Mouse (Mus musculus) CH12.LX (cell line): ENCODE results near the gene Prkag3. TPM values are rescaled to one million over a fixed set of nuclear protein-coding genes. Genes with fewer than 3 reads are reported as not detected.

Experiments used
- DNase-seq: peaks from one replicate; pipeline ENCODE4 v3.0.0-alpha.2; 2013; ENCODE audit errors: extremely low read depth
- H3K27ac ChIP-seq: 2 replicates; pipeline ENCODE4 v1.5.1; 2012; ENCODE audit warnings: low read depth, mild to moderate bottlenecking, control low read depth, moderate library complexity; ENCODE audit not compliant: insufficient read depth
- H3K27me3 ChIP-seq: replicated peaks from 2 replicates; pipeline ENCODE3; 2012; ENCODE audit warnings: inconsistent platforms
- H3K36me3 ChIP-seq, 2 experiments: replicated peaks in 1 of 2; 2 replicates each; pipeline versions ENCODE3 to v1.6.1; 2012; ENCODE audit warnings: inconsistent platforms in 1 of 2, low read length in 1 of 2, mild to moderate bottlenecking in 1 of 2, mixed read lengths in 1 of 2, moderate library complexity in 1 of 2; ENCODE audit not compliant: control insufficient read depth in 1 of 2, insufficient read depth in 1 of 2
- H3K4me1 ChIP-seq, 2 experiments: 2 replicates each; pipeline ENCODE4 v1.6.1; 2012; ENCODE audit warnings: inconsistent platforms in 1 of 2, moderate library complexity in 1 of 2; ENCODE audit not compliant: insufficient read depth in 2 of 2, control insufficient read depth in 1 of 2
- H3K4me2 ChIP-seq: 2 replicates; pipeline ENCODE4 v1.6.1; 2012; ENCODE audit warnings: low read depth, mild to moderate bottlenecking, control low read depth; ENCODE audit not compliant: poor library complexity, insufficient read depth, severe bottlenecking
- H3K4me3 ChIP-seq, 3 experiments: fragments of 150-350 bp in 1 of 3; sonication (generic) in 1 of 3; replicated peaks in 1 of 3; 2 replicates each; pipeline versions ENCODE3 to v1.5.1; 2011 to 2012; ENCODE audit warnings: low read depth in 2 of 3, low read length in 2 of 3, mild to moderate bottlenecking in 2 of 3, moderate library complexity in 2 of 3, control low read depth in 1 of 3, improper control_type of control experiment in 1 of 3, inconsistent platforms in 1 of 3, mixed read lengths in 1 of 3; ENCODE audit not compliant: poor library complexity in 1 of 3
- H3K79me2 ChIP-seq: replicated peaks from 2 replicates; pipeline ENCODE4 v1.6.1; 2012; ENCODE audit warnings: mild to moderate bottlenecking, moderate library complexity; ENCODE audit not compliant: control insufficient read depth, poor library complexity, insufficient read depth, severe bottlenecking; ENCODE audit errors: extremely low read depth
- H3K9ac ChIP-seq: 2 replicates; pipeline ENCODE4 v1.6.1; 2012; ENCODE audit warnings: low read depth, mild to moderate bottlenecking, control low read depth, moderate library complexity; ENCODE audit not compliant: insufficient read depth
- H3K9me3 ChIP-seq: replicated peaks from 2 replicates; pipeline ENCODE3; 2012; ENCODE audit warnings: low read length, inconsistent platforms, mixed read lengths
- BHLHE40 ChIP-seq: IDR thresholded peaks from 2 replicates; pipeline ENCODE4 v1.6.1; 2011; ENCODE audit warnings: mild to moderate bottlenecking, low read depth, low read length, improper control_type of control experiment
- CHD2 ChIP-seq: IDR thresholded peaks from 2 replicates; pipeline ENCODE4 v1.6.1; 2011; ENCODE audit warnings: low read length, improper control_type of control experiment
- ELF1 ChIP-seq: IDR thresholded peaks from 2 replicates; pipeline ENCODE4 v1.6.1; 2014; ENCODE audit warnings: low read depth, mild to moderate bottlenecking, inconsistent platforms, low read length, improper control_type of control experiment
- EP300 ChIP-seq: IDR thresholded peaks from 2 replicates; pipeline ENCODE4 v1.6.1; 2011; ENCODE audit warnings: low read length, improper control_type of control experiment
- ETS1 ChIP-seq: conservative IDR thresholded peaks from 2 replicates; pipeline ENCODE4 v1.6.1; 2012; ENCODE audit warnings: low read depth, mild to moderate bottlenecking, inconsistent platforms, low read length, improper control_type of control experiment, moderate library complexity
- JUND ChIP-seq: conservative IDR thresholded peaks from 2 replicates; pipeline ENCODE4 v1.6.1; 2011; ENCODE audit warnings: low read depth, low read length, improper control_type of control experiment
- MAFK ChIP-seq: IDR thresholded peaks from 2 replicates; pipeline ENCODE4 v1.6.1; 2011; ENCODE audit warnings: low read length, improper control_type of control experiment; ENCODE audit not compliant: insufficient replicate concordance
- MAZ ChIP-seq: IDR thresholded peaks from 2 replicates; pipeline ENCODE4 v1.6.1; 2012; ENCODE audit warnings: low read depth, mild to moderate bottlenecking, inconsistent platforms, low read length, improper control_type of control experiment, moderate library complexity
- MEF2A ChIP-seq: IDR thresholded peaks from 2 replicates; pipeline ENCODE4 v1.6.1; 2014; ENCODE audit warnings: low read depth, mild to moderate bottlenecking, inconsistent platforms, low read length, improper control_type of control experiment, borderline replicate concordance
- MYC ChIP-seq: IDR thresholded peaks from 2 replicates; pipeline ENCODE4 v1.6.1; 2011; ENCODE audit warnings: low read depth, mild to moderate bottlenecking, improper control_type of control experiment, low read length
- PAX5 ChIP-seq: IDR thresholded peaks from 2 replicates; pipeline ENCODE4 v1.6.1; 2012; ENCODE audit warnings: low read length, inconsistent platforms, mixed read lengths
- POLR2A ChIP-seq: IDR thresholded peaks from 2 replicates; pipeline ENCODE4 v1.6.1; 2011; ENCODE audit warnings: low read depth, mild to moderate bottlenecking, improper control_type of control experiment, low read length
- POLR2AphosphoS2 ChIP-seq: IDR thresholded peaks from 2 replicates; pipeline ENCODE4 v1.6.1; 2011; ENCODE audit warnings: low read depth, low read length, improper control_type of control experiment
- RAD21 ChIP-seq: IDR thresholded peaks from 2 replicates; pipeline ENCODE4 v1.6.1; 2011; ENCODE audit warnings: low read depth, mild to moderate bottlenecking, low read length, improper control_type of control experiment, moderate library complexity
- RCOR1 ChIP-seq: conservative IDR thresholded peaks from 2 replicates; pipeline ENCODE4 v1.6.1; 2012; ENCODE audit warnings: low read depth, mild to moderate bottlenecking, inconsistent platforms, low read length, improper control_type of control experiment
- SMC3 ChIP-seq: IDR thresholded peaks from 2 replicates; pipeline ENCODE4 v1.6.1; 2011; ENCODE audit warnings: low read depth, low read length, improper control_type of control experiment
- TBP ChIP-seq: conservative IDR thresholded peaks from 2 replicates; pipeline ENCODE4 v1.6.1; 2011; ENCODE audit warnings: low read depth, low read length, improper control_type of control experiment
- TCF12 ChIP-seq: IDR thresholded peaks from 2 replicates; pipeline ENCODE4 v1.6.1; 2014; ENCODE audit warnings: low read depth, mild to moderate bottlenecking, inconsistent platforms, low read length, improper control_type of control experiment
- USF1 ChIP-seq: IDR thresholded peaks from 2 replicates; pipeline ENCODE4 v1.6.1; 2014; ENCODE audit warnings: low read depth, mild to moderate bottlenecking, inconsistent platforms, low read length, improper control_type of control experiment
- ZKSCAN1 ChIP-seq: IDR thresholded peaks from 2 replicates; pipeline ENCODE4 v1.6.1; 2012; ENCODE audit warnings: low read depth, inconsistent platforms, low read length, improper control_type of control experiment, borderline replicate concordance
- ZMIZ1 ChIP-seq: IDR thresholded peaks from 2 replicates; pipeline ENCODE4 v1.6.1; 2012; ENCODE audit warnings: low read depth, mild to moderate bottlenecking, inconsistent platforms, low read length, improper control_type of control experiment
- dilution Hi-C: fragments of 300-500 bp; cut with MboI; formaldehyde crosslinking; loops from 2 replicates; pipeline ENCODE4 v1.14.3; 2020; ENCODE audit warnings: low sequenced_read_pairs; ENCODE audit not compliant: extremely low pct_unique_long_range_greater_than_20kb, extremely low pct_ligation_motif_present
- in situ Hi-C: fragments of 300-500 bp; cut with MboI; formaldehyde crosslinking; loops from 3 replicates; pipeline ENCODE4 v1.14.3; 2019; ENCODE audit warnings: low sequenced_read_pairs, low pct_ligation_motif_present, low pct_unique_long_range_greater_than_20kb, mixed read lengths
- polyA plus RNA-seq: library from polyadenylated mRNA; unstranded; fragments of >175 nt; gene quantifications from 2 replicates; pipeline ENCODE4 v1.2.1, GENCODE M21; 2012; ENCODE audit warnings: low read depth; ENCODE audit not compliant: insufficient read length
- total RNA-seq, 2 experiments: library from RNA; depleted of rRNA; stranded (reverse); fragments of 300-350 nt in 1 of 2; fragments of >200 nt in 1 of 2; gene quantifications; 2 replicates each; pipeline ENCODE4 v1.2.3; 2012 to 2014

Gene Prkag3
- total and polyA plus RNA-seq, 3 experiments = 0.09 to 0.13 TPM; not detected in 1

GRCm38 (mm10) chr1:74698791-74699190 lies 50.2 kb downstream of the Prkag3 start:
- H3K9me3 ChIP-seq = no peaks in the 10 kb centered on the region
- no peak for DNase-seq
- H3K27ac ChIP-seq = no peak overlapping the region
- dilution Hi-C loops (no loop called here), in situ Hi-C loops (no loop called here)
- no peak overlapping the region for H3K4me3 ChIP-seq
- no peak overlapping the region for H3K4me2 ChIP-seq
- peaks cover 49 to 82% of the 10 kb centered on the region in 2 experiments for H3K36me3 ChIP-seq
- no peak overlapping the region for H3K9ac ChIP-seq
- TF ChIP-seq TCF12 (no peak), TBP (no peak), PAX5 (no peak), EP300 (no peak), MEF2A (no peak), BHLHE40 (no peak), SMC3 (no peak), MYC (no peak), POLR2AphosphoS2 (no peak), ZMIZ1 (no peak), ZKSCAN1 (no peak), USF1 (no peak), MAZ (no peak), ETS1 (no peak)
- H3K27me3 ChIP-seq = no peaks in the 10 kb centered on the region
- no peaks in the 10 kb centered on the region for H3K79me2 ChIP-seq
- peaks cover 5 to 23% of the 10 kb centered on the region in 2 experiments for H3K4me1 ChIP-seq

GRCm38 (mm10) chr1:74698353-74698752 lies 50.7 kb downstream of the Prkag3 start:
- Histone ChIP-seq H3K27ac (no peak overlapping the region), H3K4me2 (no peak overlapping the region), H3K27me3 (no peaks in the 10 kb centered on the region), H3K36me3 (peaks cover 51 to 86% of the 10 kb centered on the region in 2 experiments), H3K79me2 (no peaks in the 10 kb centered on the region), H3K9me3 (no peaks in the 10 kb centered on the region), H3K4me3 (no peak overlapping the region), H3K9ac (no peak overlapping the region), H3K4me1 (peaks cover 5 to 23% of the 10 kb centered on the region in 2 experiments)
- in situ Hi-C loops = no loop called here
- DNase-seq = no peak
- dilution Hi-C loops = no loop called here
- no peak for TF ChIP-seq MAFK
- no peak for TF ChIP-seq JUND
- no peak for TF ChIP-seq TBP
- no peak for TF ChIP-seq RAD21
- TF ChIP-seq CHD2 = no peak
- TF ChIP-seq USF1 = no peak
- TF ChIP-seq MAZ = no peak
- TF ChIP-seq RCOR1 = no peak
- TF ChIP-seq ZMIZ1 = no peak
- TF ChIP-seq POLR2A = no peak
- TF ChIP-seq ELF1 = no peak
